Mouse (Mus musculus): ENCODE measurements around the gene Sorcs2. TPM values are rescaled to one million over a fixed set of nuclear protein-coding genes. Genes with fewer than 3 reads are reported as not detected.

Sorcs2 gene
- total RNA-seq, 2 experiments from 2014 or later, result 48.2 to 49.2 TPM

DNA sequence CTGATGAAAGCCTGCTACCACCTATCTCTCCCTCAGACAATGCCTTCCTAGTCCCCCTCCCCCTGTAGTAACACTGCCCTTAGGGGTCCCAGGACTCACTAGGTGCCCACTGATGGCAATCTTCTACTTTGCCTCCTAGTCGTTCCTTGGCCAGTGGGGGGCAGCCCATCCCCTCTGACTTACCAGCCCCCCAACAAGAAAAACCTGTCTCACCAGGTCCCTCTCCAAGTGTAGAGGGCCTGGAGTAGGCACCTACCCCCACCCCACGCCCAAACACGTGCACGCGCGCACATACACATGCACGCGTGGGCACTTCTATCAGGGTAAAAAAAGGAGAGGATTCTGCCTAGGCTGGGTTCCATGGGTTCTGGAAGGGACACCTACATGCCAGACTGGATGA lies 77.3 kb downstream of the Sorcs2 start:
- intact Hi-C loops (cut with DNase I), result no loop called here
- DNase-seq (ENCODE audit: low spot score in 2 of 2), result no peak

- no peak for DNase-seq (ENCODE audit: low spot score in 2 of 2)
- intact Hi-C loops (cut with DNase I), result no loop called here
Measured at GRCm38 (mm10) chr5:36317641-36318368, 80.1 kb downstream of the Sorcs2 start.

DNA sequence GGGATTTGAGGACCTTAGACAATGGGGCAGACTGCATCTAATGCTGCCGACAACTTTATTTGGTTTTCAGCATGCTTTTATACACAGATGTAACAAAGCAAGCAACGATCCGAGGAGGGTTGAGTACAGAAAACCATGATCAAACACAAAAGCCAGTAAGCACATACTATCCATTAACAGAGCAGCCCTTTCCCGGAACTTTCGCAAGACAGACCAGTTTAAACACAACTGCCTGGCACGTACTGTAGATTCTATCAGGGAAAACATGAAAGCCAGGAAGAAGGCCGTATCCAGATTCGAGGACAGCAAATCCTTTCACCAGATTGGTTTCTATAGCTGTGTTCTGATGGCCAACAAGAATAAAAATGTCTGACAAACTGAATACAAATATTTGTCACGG lies 82.8 kb downstream of the Sorcs2 start:
- intact Hi-C loops (cut with DNase I), result no loop called here
- no peak for DNase-seq (ENCODE audit: low spot score in 2 of 2)

DNA sequence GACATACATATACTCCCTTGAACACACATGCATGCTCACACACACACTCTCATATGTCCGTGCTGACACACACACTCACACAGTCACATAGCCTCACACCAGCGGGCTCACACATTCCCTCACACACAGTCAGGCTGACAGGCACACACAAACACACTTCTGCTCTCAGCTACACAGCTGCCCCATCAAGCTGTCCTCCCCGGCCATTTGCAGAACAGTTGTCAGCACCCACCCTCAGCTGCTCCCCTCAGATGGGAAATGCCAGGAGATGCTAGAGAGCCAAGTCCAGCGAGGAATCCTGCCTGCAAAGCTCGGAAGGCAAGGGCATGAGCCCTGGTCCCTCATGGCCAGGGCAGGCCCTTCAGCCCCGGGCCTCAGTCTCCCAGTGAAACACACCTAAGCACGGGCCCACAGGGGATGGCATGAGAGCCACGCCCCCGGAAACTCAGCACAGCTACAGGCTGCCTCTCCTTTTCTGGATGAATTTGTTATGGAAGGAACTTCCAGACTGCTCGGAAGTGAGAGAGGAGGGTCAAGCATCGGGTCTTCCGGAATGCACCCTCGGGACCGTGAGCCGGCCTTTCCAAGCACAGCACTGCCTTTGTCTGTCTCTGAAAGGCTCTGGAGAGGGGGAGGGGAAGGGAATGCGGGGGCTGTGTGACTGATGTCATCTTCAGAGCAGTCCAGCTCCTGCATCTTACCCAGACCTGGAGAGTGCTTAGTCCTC lies 84.4 kb downstream of the Sorcs2 start:
- intact Hi-C loops (cut with DNase I), result no loop called here
- DNase-seq (ENCODE audit: low spot score in 2 of 2), result peak in 1 of 2 experiments; percentile 28

DNA sequence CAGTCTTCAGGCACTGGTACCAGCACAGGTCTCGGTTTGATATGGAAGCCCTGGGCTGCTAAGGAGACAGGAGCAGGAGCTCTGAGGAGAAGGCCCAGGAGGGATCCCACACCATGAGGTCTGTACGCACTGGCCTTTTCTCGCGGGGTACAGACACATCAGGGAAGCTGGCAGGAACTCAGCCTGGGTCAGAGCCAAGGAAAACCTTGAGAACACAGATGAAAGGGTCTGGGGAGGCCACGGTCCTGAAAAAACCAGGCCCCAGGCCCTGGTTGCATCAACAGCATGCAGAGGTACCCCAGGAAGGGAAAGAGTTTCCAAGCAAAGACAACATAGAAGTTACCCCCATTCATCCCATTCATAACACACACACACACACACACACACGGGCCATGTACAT lies 85.0 kb downstream of the Sorcs2 start:
- intact Hi-C loops (cut with DNase I), result no loop called here

DNA sequence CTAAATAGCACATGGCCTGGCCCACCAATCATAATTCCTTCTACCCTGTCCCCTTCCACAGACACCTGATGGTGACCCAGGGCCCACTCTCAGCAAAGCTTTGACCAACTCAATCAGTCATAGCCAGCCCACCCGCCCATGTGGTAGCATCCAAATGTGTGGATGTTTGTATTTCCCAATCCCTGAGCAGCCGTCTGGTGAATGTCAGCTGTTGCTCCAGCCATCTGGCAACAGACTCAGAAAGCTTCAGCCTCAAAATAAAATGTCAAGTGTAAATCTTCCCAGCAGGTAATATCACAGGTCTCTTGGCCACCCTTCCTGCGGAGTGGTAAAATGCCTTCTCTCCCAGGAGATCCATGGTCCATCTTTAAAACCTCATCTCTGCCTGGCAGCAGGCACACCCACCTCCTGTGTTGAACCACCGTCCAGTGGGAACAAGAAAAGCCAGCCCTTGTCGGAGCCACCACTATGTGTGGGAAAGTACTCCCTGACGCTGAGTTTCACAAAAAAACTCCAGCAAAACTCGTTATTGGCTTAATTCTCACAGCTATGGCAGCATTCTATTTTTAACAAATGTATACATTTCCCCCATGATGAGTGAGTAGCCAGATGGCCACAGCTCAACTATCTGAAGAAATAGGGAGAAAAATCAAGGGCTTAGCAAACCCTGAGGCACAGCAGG lies 93.5 kb downstream of the Sorcs2 start:
- peak; percentile 21 to 33 for DNase-seq (ENCODE audit: low spot score in 2 of 2)

More for the DNA sequence above, 85.0 kb downstream of the Sorcs2 start:
- peak in 1 of 2 experiments; percentile 21 for DNase-seq (ENCODE audit: low spot score in 2 of 2)

DNA sequence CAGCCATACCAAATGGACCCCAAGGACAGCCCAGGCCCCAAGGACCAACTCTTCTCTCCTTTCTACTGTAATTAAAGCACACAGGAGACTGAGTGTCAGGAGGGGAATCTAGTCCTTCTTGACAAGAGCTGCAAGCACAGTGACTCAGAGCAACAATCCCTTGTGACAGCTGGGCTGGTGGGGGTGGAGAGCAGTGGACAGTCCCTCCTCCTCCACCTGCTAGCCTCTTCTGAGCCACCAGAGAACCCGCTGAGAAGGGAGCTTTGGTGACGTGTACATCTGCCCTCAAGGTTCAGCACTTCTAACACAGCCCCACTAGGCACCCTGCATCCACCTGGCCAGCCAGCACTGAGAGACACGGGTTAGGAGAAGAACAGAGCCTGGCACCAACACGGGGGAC lies 96.8 kb downstream of the Sorcs2 start:
- intact Hi-C loops (cut with DNase I), result no loop called here
- no peak for DNase-seq (ENCODE audit: low spot score in 2 of 2)

More for the DNA sequence above, 93.5 kb downstream of the Sorcs2 start:
- intact Hi-C loops (cut with DNase I), result no loop called here

GRCm38 (mm10) chr5:36298049-36298448 lies 99.9 kb downstream of the Sorcs2 start:
- intact Hi-C loops (cut with DNase I), result no loop called here
- DNase-seq (ENCODE audit: low spot score in 2 of 2), result no peak

DNA sequence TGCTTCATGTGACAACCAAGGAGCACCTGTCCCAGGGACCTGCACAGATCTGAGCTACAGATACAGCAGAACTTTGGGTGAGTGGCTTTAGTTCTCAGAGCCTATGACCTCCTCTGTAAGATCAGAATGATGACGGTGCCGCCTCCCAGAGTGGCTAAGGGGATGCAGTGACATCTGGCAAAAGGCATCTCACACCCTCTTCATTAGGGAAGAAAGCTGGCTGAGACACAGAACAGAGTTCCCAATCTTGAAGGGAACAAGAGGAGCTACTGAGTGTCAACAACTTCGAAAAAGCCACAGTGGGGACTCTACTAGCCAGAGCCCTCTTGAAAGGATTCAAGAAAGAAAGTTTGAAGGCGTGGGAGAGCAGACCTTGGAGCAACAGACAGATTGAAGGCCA lies 100.7 kb downstream of the Sorcs2 start:
- no peak for DNase-seq (ENCODE audit: low spot score in 2 of 2)
- intact Hi-C loops (cut with DNase I), result no loop called here

DNA sequence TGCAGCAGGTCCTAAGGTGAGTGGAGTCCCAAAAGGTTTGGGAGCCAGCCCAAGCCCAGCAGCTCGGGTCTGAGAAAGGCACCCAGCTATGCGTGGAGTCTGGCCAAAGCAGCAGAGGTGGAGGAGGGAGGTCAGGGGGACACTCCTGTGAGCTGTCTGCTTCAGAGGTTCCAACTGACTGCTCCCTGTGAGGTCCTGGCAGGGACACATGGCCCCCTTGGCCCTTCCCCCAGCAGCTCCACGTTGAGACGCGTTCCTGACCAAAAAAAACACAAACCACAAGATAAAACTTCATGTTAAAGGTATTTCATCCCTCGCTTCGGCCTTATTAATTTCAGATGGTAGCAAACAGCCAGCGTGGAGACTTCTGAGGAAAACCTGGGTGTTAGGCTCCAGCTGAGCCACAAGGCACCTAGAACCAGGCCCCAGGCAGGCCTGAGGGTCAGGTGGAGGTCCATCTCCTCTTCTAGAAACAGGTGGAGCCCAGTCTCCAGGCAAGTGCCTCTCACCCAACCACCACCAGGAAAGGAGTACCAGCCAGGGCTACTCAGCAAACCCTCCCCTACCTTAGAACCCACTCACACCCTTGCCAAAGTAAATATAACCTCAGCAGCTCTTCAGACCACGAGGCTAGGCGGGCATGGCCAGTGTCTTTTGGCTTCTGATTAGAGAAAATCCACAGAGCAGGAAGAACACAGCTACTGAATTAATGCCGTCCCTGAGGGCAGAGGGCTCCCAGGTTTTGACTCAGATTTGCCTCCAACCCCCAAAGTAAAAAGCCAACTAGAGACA lies 104.6 kb downstream of the Sorcs2 start:
- no peak for DNase-seq (ENCODE audit: low spot score in 2 of 2)
- intact Hi-C loops (cut with DNase I), result no loop called here

DNA sequence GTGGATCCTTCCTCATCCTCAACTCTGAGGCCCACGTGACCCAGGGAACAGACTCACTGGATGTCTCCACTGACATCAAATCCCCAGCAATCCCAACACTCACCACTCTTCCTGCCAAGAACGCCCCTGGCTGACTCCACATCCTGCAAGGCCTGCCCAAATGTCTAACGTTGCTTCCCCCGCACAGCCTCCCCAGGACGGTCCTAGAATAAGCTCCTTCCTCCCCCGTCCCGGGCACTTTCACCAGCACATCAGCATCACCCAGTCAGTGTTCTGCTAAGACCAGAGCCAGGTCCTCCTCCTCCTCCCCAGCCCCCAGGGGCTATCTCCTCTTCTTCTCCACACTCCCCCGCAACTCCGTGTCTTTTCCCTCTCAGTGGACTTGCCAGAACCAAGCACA lies 105.6 kb downstream of the Sorcs2 start:
- intact Hi-C loops (cut with DNase I), result no loop called here
- DNase-seq (ENCODE audit: low spot score in 2 of 2), result no peak

DNA sequence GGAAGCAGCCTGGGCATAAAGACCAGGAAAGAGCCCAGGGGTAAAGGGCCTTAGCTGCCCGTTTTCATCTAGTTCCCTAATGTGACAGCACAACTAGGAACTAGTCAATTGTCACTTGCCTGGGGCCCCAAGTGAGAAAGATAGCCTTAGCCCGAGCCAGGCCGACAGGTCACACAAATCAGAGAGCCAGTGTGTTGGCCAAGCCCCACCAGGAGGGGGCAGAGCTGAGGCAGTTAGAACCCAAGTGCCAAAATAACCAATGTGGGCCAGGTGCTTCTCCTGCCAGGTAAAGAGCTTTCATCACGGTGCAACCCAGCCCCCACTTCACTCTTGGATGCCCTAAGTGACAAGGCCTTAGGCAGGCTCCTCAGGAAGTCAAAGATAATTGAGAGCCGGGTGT lies 106.7 kb downstream of the Sorcs2 start:
- intact Hi-C loops (cut with DNase I), result loop anchor here (2.0 kb wide), 1 partner anchor 108 kb away; the partner anchor contains the start of gene Sorcs2
- DNase-seq (ENCODE audit: low spot score in 2 of 2), result no peak

- intact Hi-C loops (cut with DNase I), result no loop called here
- DNase-seq (ENCODE audit: low spot score in 2 of 2), result peak; percentile 44 to 78
Measured at GRCm38 (mm10) chr5:36285405-36285804, 112.5 kb downstream of the Sorcs2 start.

DNA sequence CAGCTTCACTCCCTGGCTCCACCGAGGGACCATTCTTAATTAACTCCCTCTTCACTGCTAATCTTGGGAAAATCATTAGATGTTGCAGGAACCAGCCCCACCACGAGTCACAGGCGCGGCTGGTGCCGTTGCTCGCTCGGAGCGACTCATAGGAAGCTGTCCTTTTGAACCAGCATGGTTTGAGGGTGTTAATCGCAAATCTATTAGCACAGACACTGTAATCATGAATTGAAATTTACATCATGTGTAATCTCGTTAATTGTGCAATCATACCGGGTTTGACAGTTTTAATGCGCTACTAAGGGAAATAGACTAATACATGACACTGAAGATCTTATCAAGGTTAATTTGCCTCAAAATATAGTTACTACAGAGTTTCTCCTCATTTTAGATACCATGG lies 118.0 kb downstream of the Sorcs2 start:
- intact Hi-C loops (cut with DNase I), result no loop called here
- DNase-seq (ENCODE audit: low spot score in 2 of 2), result no peak

GRCm38 (mm10) chr5:36274684-36275394 lies 123.1 kb downstream of the Sorcs2 start:
- no peak for DNase-seq (ENCODE audit: low spot score in 2 of 2)
- intact Hi-C loops (cut with DNase I), result no loop called here

GRCm38 (mm10) chr5:36267194-36267769 lies 130.7 kb downstream of the Sorcs2 start:
- intact Hi-C loops (cut with DNase I), result no loop called here
- no peak for DNase-seq (ENCODE audit: low spot score in 2 of 2)

- DNase-seq (ENCODE audit: low spot score in 2 of 2), result peak; percentile 48 to 62
- intact Hi-C loops (cut with DNase I), result loop anchor here (5.0 kb wide), 1 partner anchor 136 kb away; the partner anchor contains the start of gene Sorcs2
Measured at GRCm38 (mm10) chr5:36260862-36261261, 137.1 kb downstream of the Sorcs2 start.

DNA sequence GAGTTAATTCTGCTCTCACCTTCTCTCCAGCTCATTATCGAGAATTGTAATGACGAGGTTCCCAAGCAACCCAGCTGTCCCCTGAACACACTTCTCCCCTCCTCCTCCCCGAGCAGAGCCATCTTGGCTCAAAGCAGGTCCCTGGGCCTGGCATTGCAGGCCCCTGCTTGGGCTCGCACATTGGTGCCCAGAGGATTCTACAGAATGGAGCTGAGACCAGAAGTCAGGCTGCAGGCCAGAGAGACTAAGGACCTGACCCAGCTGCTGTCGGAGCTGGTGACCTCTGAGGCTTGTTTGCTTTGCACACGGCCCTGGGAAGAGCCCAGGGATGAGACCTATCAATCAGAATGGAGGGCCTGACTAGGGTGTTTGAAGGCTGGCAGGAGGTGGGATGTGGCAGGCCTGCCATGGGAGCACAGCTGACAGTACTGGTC lies 138.2 kb downstream of the Sorcs2 start:
- no peak for DNase-seq (ENCODE audit: low spot score in 2 of 2)
- intact Hi-C loops (cut with DNase I), result loop anchor here (5.0 kb wide), 1 partner anchor 138 kb away; the partner anchor contains the start of gene Sorcs2
